Mouse (Mus musculus): ENCODE measurements around the gene Camta1. TPM values are rescaled to one million over a fixed set of nuclear protein-coding genes. Genes with fewer than 3 reads are reported as not detected.
A peak's percentile ranks its signal among the peaks of the same experiment; 100 is the strongest.

The Camta1 gene
- total RNA-seq, 2 experiments from 2014 or later, result 2.9 to 70.2 TPM

DNA sequence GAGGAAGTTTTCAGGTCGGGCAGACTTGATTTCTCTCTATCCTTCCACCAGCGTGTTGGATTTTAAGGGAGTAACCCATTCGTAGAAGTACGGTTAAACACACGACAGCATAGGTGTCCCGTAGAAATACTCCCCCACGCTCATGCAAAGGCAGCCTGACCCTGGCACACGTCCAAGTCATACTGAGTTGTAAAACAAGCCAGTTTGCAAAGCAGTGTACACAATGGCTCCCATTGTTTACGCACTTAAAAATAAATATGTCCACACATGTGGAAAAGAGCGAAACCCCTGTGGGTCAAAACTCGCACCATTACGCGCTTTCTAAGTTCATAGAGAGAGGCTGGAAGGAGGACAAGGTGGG, 971.7 kb downstream of the Camta1 start:
- no peak for ATAC-seq (ENCODE audit: poor library complexity, severe bottlenecking)

DNA sequence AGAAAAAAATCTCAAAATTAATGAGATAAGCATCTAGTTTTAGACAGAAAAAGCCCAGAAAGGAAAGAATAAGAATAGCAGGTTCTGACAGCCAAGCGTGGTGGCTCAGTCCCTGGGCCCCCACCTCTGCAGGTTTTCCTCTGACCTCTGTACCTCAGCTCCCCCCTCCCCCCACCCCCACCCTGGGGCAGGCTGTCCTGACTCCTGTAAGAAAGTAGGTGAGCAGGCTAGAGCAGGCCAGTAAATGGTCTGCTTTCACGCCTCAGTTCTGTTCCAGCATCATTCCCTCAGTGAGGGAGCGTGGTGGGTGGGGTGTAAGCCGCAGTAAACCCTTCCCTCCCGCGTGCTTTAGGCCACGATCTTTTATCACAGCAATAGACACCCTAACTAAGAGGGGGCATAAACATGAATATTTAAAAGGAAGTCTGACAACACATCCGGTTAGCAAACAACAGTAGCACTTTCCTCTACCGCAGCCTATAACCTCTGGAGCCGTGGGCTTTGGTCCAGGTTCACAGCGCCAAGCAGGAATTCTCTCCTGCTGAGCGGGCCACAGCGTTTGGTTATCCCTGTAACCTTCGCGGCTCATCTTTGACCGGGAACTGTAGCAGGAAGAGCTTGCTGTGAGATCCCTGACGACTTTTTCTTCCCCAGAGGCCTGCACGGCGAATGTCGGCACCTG, 972.3 kb downstream of the Camta1 start:
- no peak for ATAC-seq (ENCODE audit: poor library complexity, severe bottlenecking)

DNA sequence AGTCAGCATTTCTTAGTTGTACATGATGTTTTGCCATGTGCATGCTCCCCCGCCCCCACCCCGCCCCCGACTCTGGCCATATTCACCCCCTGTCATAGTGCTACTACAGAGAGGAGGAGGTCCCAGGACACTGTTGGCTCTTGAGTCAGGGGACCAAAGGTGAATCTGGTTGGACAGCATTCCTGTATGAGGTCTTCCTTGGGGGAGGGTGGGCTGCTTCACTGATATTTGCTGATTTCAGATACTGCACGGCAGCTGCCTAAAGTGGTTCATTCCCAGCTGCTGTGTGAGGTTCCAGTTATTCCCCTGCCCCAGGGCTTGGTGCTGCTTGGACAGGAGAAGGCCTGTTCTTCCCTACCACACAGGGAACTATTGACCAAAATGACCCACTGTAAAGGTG, 973.2 kb downstream of the Camta1 start:
- ATAC-seq (ENCODE audit: poor library complexity, severe bottlenecking), result no peak

DNA sequence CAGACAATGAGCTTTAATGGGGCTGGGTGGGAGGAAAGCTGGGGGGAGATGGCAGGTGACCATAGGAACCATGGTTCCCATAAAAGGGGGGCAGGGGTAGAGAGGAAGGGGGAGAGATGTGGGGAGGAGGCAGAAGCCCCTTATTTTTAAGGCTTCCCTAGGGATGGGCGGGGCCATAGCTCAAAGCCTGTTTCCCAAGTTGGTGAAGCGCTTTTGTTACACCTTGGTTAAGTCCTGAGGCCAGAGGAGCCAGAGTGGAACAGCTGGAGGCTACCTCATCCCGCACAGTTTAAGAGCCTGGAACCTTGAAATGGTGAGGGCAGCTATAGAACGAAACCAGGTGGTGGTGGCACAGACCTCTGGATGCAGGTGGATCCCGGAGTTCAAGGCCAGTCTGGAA, 973.8 kb downstream of the Camta1 start:
- no peak for ATAC-seq (ENCODE audit: poor library complexity, severe bottlenecking)

DNA sequence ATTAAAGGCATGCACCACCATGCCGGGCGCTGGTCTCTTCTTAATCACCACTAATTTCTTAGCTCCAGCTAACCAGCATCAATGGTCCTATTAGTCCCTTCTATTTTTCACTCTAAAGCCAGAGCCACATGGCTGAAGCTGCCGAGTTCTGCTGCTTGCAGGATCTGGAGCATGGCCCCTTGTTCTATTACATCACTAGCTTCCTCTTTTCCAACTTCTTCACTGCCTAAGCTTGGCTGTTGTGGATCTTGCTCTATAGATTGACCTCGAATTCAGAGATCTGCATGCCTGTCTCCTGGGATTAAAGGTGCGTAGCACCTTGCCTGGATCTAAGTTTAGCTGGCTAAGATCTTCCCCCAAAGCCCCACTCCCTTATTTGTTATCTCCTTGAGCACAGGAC, 979.0 kb downstream of the Camta1 start:
- no peak for ATAC-seq (ENCODE audit: poor library complexity, severe bottlenecking)

DNA sequence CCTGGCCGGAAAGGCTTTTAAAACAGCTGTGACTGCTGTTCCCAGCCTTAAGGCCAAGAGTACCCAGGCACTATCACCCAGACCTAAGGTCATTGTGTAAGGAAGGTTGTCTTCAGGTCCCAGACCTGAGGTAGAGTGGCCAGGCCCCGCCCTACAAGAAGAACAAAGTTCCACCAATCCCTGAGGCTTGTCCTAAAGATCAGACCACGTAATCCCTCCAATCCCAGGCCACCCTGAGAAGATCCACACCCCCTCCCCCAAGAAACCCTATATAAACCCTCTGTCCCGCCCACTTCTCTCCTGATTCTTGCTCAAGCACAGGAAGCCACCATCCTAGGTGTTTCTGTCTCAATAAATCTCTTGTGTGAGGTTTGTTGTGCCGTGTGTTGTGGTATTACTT, 981.3 kb downstream of the Camta1 start:
- ATAC-seq (ENCODE audit: poor library complexity, severe bottlenecking), result no peak

DNA sequence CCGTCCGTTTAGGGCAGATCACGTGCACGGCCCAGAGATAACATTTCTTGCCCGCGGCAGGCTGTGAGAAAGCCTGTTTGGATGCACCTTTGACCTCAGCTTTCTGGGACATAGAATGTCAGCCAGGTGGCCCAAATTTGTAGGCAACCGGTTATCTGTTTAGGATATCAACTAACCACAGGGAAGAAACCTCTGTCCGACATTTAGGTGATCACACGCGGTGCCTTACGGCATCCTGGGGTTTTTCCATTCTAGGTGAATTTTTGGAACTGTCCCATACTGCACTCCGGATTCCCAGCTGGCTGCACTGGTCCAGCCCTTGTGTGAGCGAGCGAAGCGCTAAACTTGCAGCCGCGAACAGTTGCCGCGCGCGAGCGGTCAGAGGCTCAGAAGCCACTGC, 982.0 kb downstream of the Camta1 start:
- no peak for ATAC-seq (ENCODE audit: poor library complexity, severe bottlenecking)

DNA sequence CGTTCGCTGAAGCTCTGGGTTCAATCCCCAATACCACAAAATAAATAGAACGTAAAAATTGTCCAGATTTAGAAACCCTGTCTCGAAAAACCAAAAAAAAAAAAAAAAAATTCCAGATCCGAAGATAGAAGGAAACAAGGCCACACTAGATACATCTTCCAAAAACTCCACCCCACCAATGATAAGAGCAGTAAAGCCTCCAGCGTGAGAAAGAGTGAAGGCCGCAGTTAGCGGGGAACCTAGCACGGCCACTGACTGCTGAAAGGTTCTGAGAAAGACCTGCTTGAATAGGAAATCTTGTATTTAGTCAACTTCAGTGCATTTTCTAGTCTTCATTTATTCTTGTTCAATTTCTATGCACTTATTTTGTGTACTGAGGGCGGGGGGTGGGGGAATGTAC, 986.3 kb downstream of the Camta1 start:
- no peak for ATAC-seq (ENCODE audit: poor library complexity, severe bottlenecking)

DNA sequence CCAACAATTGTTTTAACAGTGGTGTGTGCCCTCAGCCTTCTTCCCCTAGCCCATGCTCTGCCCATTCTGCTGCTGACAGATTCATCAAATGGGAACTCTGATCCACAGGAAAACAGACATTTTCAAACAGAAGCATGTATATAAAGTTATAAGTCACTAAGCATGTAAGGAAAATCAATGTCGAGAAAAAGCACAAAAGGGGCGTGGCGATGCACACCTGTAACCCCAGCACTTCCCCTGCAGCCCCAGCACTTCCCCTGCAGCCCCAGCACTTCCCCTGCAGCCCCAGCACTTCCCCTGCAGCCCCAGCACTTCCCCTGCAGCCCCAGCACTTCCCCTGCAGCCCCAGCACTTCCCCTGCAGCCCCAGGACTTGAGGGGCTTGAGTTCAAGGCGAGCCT, 987.3 kb downstream of the Camta1 start:
- ATAC-seq (ENCODE audit: poor library complexity, severe bottlenecking), result peak; percentile 51

DNA sequence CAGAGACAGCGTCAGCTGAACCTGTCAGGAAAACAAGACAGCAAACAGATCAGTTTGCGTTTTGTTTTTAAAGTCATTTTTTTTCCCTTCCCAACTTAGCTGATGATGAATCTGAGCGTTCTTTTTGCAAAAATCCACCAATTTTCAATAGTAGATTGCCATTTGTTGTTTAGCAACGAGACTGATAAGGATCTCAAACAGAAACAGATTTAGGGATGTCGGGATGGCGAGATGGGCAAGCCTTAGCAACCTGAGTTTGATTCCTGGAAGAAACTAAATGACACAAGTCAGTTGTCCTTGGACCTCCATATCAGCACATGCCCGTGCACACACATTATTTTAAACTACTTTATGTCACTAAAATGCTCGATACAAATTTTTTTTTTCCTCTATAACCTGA, 989.0 kb downstream of the Camta1 start:
- no peak for ATAC-seq (ENCODE audit: poor library complexity, severe bottlenecking)

DNA sequence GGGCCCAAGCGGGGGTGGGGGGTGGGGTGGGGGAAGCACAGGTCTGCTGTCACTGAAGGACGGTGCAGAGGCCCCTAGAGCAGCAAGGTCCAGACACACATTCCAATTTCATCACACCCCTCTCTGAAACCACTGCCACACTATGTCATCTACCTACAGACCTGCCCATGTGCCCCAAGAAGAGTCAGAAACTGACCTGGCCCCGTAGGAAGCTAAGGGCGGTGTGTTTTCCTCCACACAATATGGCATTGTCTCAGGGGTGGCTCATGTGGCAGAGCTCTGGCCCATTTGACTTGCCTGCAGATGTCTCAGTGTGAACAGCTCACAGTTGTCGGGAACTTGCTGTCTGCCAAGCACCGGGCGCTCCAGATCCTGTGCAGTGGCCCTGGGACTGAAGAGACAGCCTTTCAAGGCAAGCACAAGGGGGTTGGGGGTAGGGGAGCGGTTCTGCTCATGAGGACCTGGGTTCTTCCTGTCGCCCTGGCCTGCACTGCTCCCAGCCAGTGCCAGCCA, 989.5 kb downstream of the Camta1 start:
- no peak for ATAC-seq (ENCODE audit: poor library complexity, severe bottlenecking)

DNA sequence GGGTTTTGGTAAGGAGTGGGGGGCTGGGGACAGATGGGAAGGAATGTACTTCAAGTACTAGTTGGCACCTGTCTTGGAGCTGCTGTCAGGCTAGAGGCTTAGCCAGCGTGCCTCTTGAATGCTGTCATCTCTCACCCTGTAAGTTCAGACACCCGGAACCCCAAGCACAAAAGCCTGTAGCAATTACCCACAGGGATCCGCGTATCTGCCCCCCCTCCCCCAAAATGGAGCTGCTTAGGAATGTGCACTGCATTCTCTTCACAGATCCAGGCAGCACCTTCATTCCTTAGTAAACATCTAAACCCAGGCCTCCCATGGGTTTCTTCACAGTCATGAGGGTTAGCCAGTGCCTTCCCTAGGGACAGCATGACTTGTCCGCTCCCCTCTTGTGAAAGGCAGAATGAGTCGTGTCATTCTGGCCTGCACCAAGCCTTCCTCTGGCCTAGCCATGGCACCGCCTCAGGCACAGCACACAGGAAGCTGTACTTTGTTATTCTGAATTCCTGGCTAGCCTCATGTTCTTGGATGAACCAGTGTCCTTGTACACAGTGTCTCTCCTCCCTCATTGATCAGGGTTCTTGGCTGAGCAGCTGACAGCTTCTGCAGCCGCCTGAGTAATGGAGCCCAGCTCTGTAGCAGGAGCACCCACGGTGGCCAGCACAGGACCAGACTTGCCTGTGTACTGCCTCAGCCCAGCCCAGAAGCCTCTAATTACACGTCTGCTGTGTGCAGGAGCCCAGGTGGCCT, 990.1 kb downstream of the Camta1 start:
- ATAC-seq (ENCODE audit: poor library complexity, severe bottlenecking), result no peak

DNA sequence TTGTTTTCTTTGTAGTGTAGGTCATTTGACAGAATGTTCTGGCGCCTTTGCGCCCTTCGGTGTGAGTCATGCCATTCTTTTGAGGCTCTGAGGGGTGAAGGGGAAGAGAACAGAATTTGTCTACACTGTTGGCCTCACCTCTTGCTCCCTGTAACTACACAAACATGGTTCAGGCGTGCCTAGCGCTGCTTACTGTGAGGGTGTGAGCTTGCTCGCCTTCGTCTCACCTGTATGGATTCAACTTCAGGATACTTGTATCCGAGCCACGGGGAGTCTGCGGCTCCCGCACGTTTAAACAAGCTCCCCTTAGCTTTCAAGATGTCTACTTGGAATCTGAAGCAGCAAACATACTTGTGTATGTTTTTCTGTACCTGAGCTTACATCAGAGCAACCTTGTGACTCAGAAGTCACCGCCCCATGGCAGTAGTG, 990.7 kb downstream of the Camta1 start:
- ATAC-seq (ENCODE audit: poor library complexity, severe bottlenecking), result no peak

DNA sequence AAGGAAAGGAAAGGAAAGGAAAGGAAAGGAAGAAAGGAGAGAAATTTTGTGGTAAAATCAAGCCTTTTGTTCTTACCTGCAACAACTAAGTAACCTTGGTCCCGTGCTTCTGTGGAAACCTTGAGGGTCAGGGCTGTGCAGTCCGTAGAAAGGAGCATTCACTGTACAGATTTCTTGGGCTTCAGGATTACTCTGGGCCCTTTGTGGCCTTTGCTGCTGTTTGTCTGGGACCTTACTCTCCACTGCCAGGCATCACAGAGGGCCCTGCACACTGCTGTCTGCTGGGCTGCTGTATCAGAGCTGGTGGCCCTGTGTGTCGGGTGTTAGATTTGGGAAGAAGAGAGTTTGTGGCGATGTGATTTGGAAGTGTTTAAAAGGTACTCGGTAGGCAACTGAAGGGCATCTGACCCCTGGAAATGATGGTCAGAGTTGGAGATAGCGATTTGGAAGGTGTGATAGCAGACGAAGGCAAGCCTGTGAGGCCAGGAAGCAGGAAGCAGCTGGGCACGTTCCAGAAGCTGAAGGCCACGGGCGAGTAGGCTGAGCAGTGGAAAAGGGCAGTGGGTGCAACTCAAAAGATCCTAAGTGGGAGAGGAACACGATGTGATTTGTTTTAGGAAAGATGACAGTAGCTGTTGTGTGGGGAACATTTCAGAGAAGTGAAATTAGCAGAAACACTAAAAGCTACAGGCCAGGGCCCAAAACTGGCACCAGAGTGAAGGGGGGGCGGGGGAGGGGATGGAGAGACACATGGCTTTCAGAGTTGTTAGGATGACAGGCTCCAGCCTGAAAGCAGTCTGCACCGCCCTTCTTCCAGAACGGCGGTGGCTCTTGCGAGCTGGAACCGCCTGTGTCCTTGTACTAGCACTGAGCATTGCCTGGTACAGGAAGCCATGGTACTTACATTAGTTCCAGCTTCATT, 992.1 kb downstream of the Camta1 start:
- no peak for ATAC-seq (ENCODE audit: poor library complexity, severe bottlenecking)

DNA sequence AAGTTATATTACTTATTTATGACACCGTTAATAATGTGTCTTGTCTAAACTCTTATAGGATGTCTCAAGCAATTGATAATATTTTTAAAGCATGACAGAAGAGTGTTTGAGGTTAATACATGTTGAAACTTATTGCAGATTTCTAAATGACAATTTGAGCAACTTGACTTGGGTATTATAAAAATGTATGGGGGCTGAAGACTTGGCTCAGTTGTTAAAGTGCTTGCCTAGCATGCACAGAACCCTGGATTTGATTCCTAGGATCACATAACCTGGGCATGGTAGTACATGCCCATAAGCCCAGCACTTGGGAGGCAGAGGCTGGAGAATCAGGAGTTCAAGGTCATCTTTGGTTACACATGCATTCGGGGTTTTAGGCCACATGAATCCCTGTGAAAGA, 992.8 kb downstream of the Camta1 start:
- no peak for ATAC-seq (ENCODE audit: poor library complexity, severe bottlenecking)

DNA sequence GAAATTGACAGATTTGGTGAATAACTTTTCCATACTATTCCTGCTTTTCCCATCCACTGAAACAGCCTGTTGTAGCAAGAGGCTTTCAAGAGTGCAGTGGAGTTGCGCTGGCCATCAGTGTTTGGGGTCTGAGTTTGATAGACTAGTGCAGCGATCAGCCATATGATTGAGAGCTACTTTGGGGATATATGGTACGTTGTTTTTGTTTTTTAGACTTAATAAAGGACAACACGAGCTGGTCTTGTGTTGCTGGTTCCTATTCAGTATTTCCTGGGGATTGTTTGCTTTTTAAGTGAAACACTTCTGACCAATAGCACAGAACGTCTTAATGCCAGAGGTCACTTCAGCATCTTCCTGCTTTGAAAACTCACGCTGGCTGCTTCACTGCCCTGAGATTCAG, 993.5 kb downstream of the Camta1 start:
- no peak for ATAC-seq (ENCODE audit: poor library complexity, severe bottlenecking)

Other genes with a start within 250 kb of the Camta1 start
- 18.1 and 18.5 TPM in 2 replicates for gene Dnajc11, start 71.8 kb upstream of the Camta1 start, total RNA-seq (2015)
- 34.7 and 39.4 TPM in 2 replicates for gene Dnajc11, start 71.8 kb upstream of the Camta1 start, total RNA-seq (2017)
- 9.6 and 11.2 TPM in 2 replicates for gene Thap3, start 127.1 kb upstream of the Camta1 start, total RNA-seq (2015)
- gene Thap3, start 127.1 kb upstream of the Camta1 start, total RNA-seq (2017), result 10.3 and 12.9 TPM in 2 replicates
- gene Phf13, start 134.4 kb upstream of the Camta1 start, total RNA-seq (2015), result 3.9 and 5.6 TPM in 2 replicates
- gene Phf13, start 134.4 kb upstream of the Camta1 start, total RNA-seq (2017), result 4.0 and 4.5 TPM in 2 replicates
- 2.6 and 3.8 TPM in 2 replicates for gene Klhl21, start 146.9 kb upstream of the Camta1 start, total RNA-seq (2015)
- 3.1 and 4.1 TPM in 2 replicates for gene Klhl21, start 146.9 kb upstream of the Camta1 start, total RNA-seq (2017)
- gene Zbtb48, start 165.8 kb upstream of the Camta1 start, total RNA-seq (2015), result 6.9 and 8.1 TPM in 2 replicates
- gene Zbtb48, start 165.8 kb upstream of the Camta1 start, total RNA-seq (2017), result 3.8 and 8.9 TPM in 2 replicates
- gene Tas1r1, start 176.7 kb upstream of the Camta1 start, total RNA-seq (2015), result 0.11 and 0.16 TPM in 2 replicates
- gene Tas1r1, start 176.7 kb upstream of the Camta1 start, total RNA-seq (2017), result not detected in 2 replicates
- 10.1 and 11.1 TPM in 2 replicates for gene Nol9, start 177.4 kb upstream of the Camta1 start, total RNA-seq (2015)
- gene Nol9, start 177.4 kb upstream of the Camta1 start, total RNA-seq (2017), result 10.8 and 15.5 TPM in 2 replicates
- gene Plekhg5, start 210.6 kb upstream of the Camta1 start, total RNA-seq (2015), result 1.7 and 2.6 TPM in 2 replicates
- 3.0 and 3.6 TPM in 2 replicates for gene Plekhg5, start 210.6 kb upstream of the Camta1 start, total RNA-seq (2017)